Mouse (Mus musculus): ENCODE measurements around the gene Gm5767.

- TF ChIP-seq CTCF (conservative IDR thresholded peaks at IDR 0.05; ENCODE audit: insufficient read depth, insufficient read length, low read depth, low read length) = no peak
- no peak for TF ChIP-seq POLR2A (IDR thresholded peaks at IDR 0.05; ENCODE audit: low read depth, low read length)
These were observed 10.2 kb upstream of the Gm5767 start for GRCm38 (mm10) chr16:8670041-8671035.
